In the genomic region with DNA sequence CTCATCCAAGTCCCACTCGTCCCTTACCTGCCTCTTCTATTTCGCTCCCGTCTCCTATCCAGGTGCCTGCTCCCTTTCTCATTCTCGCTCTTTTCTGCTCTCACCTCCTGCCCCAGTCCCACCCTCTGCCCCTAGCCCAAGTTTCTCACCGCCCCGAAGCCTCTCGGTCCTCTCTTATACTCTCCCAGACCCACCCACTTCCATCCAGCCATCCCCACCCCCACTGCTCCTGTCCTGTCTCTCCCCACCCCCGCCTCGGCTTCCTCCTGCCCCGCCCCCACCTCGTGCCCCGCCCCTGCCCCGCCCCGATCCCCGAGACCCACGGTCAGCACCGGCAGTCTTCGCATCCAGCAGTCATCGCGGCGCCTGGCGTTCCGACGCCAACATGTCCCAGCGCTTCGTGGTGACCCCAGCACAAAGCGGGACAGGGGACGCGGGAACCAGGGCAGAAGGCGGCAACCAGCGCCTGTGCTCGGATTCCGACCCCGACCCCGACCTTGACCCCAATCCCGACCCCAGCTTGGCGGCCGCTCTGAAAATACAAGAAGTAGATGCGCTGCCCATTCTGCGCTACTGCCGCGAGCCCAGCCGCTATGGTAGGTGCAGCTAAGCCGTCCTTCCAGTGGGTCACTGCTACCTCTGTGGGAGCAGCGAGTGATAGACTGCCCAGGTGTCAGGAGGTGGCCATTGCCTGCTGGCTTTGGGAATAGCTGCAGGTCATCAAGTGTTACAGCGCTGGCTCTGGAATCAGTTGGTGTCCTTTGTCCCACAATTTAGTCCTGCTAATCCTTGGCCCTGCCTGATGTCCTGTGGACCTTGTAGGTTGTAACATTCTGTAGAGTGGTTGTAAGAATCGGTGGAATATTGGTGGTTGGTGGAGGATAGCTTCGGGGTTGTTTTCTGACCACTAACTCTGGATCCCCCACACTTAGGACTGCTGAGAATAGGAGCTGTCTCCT, we compare ENCODE assay signal across 8 mouse cellular contexts. TPM values are rescaled to one million over a fixed set of nuclear protein-coding genes. Genes with fewer than 3 reads are reported as not detected.
DNase-seq lines count a peak whose midpoint lies in the region; ATAC-seq and TF ChIP-seq lines count a peak whose summit lies in the region.

Gene Slc12a7 (plus strand): TSS at position 353 of the 959 bp plus-strand sequence.

- no peaks in the 10 kb centered on the region for H3K36me3 ChIP-seq in thymus, adult 2 months (ENCODE audit: control insufficient read depth, insufficient read depth, low read length)
- H3K36me3 ChIP-seq in forebrain, embryonic 10.5 days (replicated peaks), result no peaks in the 10 kb centered on the region
- H3K36me3 ChIP-seq in hindbrain, embryonic 13.5 days, result no peaks in the 10 kb centered on the region
- H3K36me3 ChIP-seq in liver, embryonic 15.5 days (replicated peaks), result no peaks in the 10 kb centered on the region
- no peaks in the 10 kb centered on the region for H3K36me3 ChIP-seq in neural tube, embryonic 15.5 days

- no peaks in the 10 kb centered on the region for H3K9me3 ChIP-seq in forebrain, embryonic 10.5 days
- no peaks in the 10 kb centered on the region for H3K9me3 ChIP-seq in hindbrain, embryonic 13.5 days
- no peaks in the 10 kb centered on the region for H3K9me3 ChIP-seq in liver, embryonic 15.5 days (replicated peaks)
- no peaks in the 10 kb centered on the region for H3K9me3 ChIP-seq in neural tube, embryonic 15.5 days (replicated peaks)

- peak; percentile 40 for DNase-seq in thymus, adult 2 months
- no peak for DNase-seq in thymus, adult 18-20 months
- DNase-seq in forebrain, embryonic 10.5 days (ENCODE audit: extremely low spot score, low spot score), result peak; percentile 46
- no peak for DNase-seq in spleen, postnatal 14 days (ENCODE audit: low spot score in 2 of 2)
- no peak for DNase-seq in B cell, adult 2 months

- peaks cover 37% of the 10 kb centered on the region for H3K4me1 ChIP-seq in thymus, adult 2 months (replicated peaks; ENCODE audit: control insufficient read depth, insufficient read depth, low read length)
- H3K4me1 ChIP-seq in forebrain, embryonic 10.5 days, result peaks cover 17% of the 10 kb centered on the region
- H3K4me1 ChIP-seq in hindbrain, embryonic 13.5 days (replicated peaks), result peaks cover 11% of the 10 kb centered on the region
- 0 out of 2 replicates have a peak, but pooled peaks cover 5% of the 10 kb centered on the region for H3K4me1 ChIP-seq in liver, embryonic 15.5 days (replicated peaks)
- H3K4me1 ChIP-seq in neural tube, embryonic 15.5 days, result peaks cover 10% of the 10 kb centered on the region

- WGBS in thymus, adult 2 months, result 21% methylated on average over 48 of the region's 48 CpGs
- WGBS in forebrain, embryonic 10.5 days, result 3% methylated on average over 48 of the region's 48 CpGs
- 3% methylated on average over 48 of the region's 48 CpGs for WGBS in hindbrain, embryonic 13.5 days
- 6% methylated on average over 48 of the region's 48 CpGs for WGBS in liver, embryonic 15.5 days (ENCODE audit: insufficient replicate concordance)
- WGBS in neural tube, embryonic 15.5 days, result 4% methylated on average over 43 of the region's 48 CpGs

- 0 out of 2 replicates have a peak, but pooled peaks have one; percentile 24 for TF ChIP-seq POLR2A in thymus, adult 2 months (IDR thresholded peaks at IDR 0.05; ENCODE audit: control insufficient read depth, extremely low read depth, insufficient read depth, low read length, poor library complexity)

- no peak for TF ChIP-seq CTCF in thymus, adult 2 months (IDR thresholded peaks at IDR 0.05; ENCODE audit: borderline replicate concordance, control insufficient read depth, extremely low read depth, insufficient read depth, low read length, poor library complexity)

- H3K9ac ChIP-seq in hindbrain, embryonic 13.5 days, result peak within 1 kb of the TSS; percentile 66
- H3K9ac ChIP-seq in liver, embryonic 15.5 days, result no peak within 1 kb of the TSS
- H3K9ac ChIP-seq in neural tube, embryonic 15.5 days (replicated peaks), result peak within 1 kb of the TSS; percentile 36

- peaks cover 3% of the 10 kb centered on the region; the same call in 1 of the 2 replicates for H3K27me3 ChIP-seq in thymus, adult 2 months (ENCODE audit: control insufficient read depth, insufficient read depth, low read length)
- H3K27me3 ChIP-seq in forebrain, embryonic 10.5 days (ENCODE audit: poor library complexity, severe bottlenecking), result peaks cover 46% of the 10 kb centered on the region
- H3K27me3 ChIP-seq in hindbrain, embryonic 13.5 days, result peaks cover 31% of the 10 kb centered on the region
- H3K27me3 ChIP-seq in liver, embryonic 15.5 days, result peaks cover 43% of the 10 kb centered on the region
- H3K27me3 ChIP-seq in neural tube, embryonic 15.5 days (replicated peaks), result peaks cover 22% of the 10 kb centered on the region

- peak within 1 kb of the TSS; percentile 52 for H3K4me3 ChIP-seq in thymus, adult 2 months (ENCODE audit: control insufficient read depth, insufficient read depth, low read length)
- peak within 1 kb of the TSS; percentile 59 for H3K4me3 ChIP-seq in forebrain, embryonic 10.5 days
- H3K4me3 ChIP-seq in hindbrain, embryonic 13.5 days, result peak within 1 kb of the TSS; percentile 40
- peak within 1 kb of the TSS; percentile 28 for H3K4me3 ChIP-seq in liver, embryonic 15.5 days (replicated peaks)
- peak within 1 kb of the TSS; percentile 41 for H3K4me3 ChIP-seq in neural tube, embryonic 15.5 days (replicated peaks)

- ATAC-seq in hindbrain, embryonic 13.5 days (ENCODE audit: low FRiP score), result peak; percentile 61
- ATAC-seq in liver, embryonic 15.5 days (ENCODE audit: insufficient read depth), result peak; percentile 10; the same call in 1 of the 2 replicates
- ATAC-seq in neural tube, embryonic 15.5 days (ENCODE audit: low FRiP score), result peak; percentile 66; the same call in 1 of the 2 replicates

- no peak within 1 kb of the TSS for H3K27ac ChIP-seq in thymus, adult 2 months (ENCODE audit: control insufficient read depth, insufficient read depth, low read length)
- H3K27ac ChIP-seq in forebrain, embryonic 10.5 days, result peak within 1 kb of the TSS; percentile 65
- no peak within 1 kb of the TSS for H3K27ac ChIP-seq in hindbrain, embryonic 13.5 days
- no peak within 1 kb of the TSS for H3K27ac ChIP-seq in liver, embryonic 15.5 days (replicated peaks)
- no peak within 1 kb of the TSS for H3K27ac ChIP-seq in neural tube, embryonic 15.5 days (replicated peaks)

- H3K4me2 ChIP-seq in hindbrain, embryonic 13.5 days, result peak within 1 kb of the TSS; percentile 68
- peak within 1 kb of the TSS; percentile 62 for H3K4me2 ChIP-seq in liver, embryonic 15.5 days
- H3K4me2 ChIP-seq in neural tube, embryonic 15.5 days, result peak within 1 kb of the TSS; percentile 83

RNA-seq across cellular contexts. Expression of gene Slc12a7, which starts in this region (rescaled TPM):
- 144 and 156 TPM in 2 replicates for polyA plus RNA-seq in thymus, adult 2 months (2012; rRNA removed)
- polyA plus RNA-seq in forebrain, embryonic 10.5 days (2016; fragmentation: Nextera tagmentation; extraction: Ambion mirVana), result 57.2 and 57.5 TPM in 2 replicates
- polyA plus RNA-seq in hindbrain, embryonic 13.5 days (2015; fragmentation: Nextera tagmentation; extraction: Ambion mirVana), result 14.3 and 14.9 TPM in 2 replicates
- 9.2 and 11.2 TPM in 2 replicates for polyA plus RNA-seq in liver, embryonic 15.5 days (2015; fragmentation: Nextera tagmentation; extraction: Ambion mirVana)
- 7.4 and 10.2 TPM in 2 replicates for polyA plus RNA-seq in neural tube, embryonic 15.5 days (2015; fragmentation: Nextera tagmentation; extraction: Ambion mirVana)

Comparison
In these comparisons a context has a peak if more than half of its experiments do, and no peak if none do; other contexts are left out.
1. DNase-seq: peak in thymus, adult 2 months (single experiment) and forebrain, embryonic 10.5 days (single experiment); none in thymus, adult 18-20 months (0 of 2), spleen, postnatal 14 days (0 of 2) and B cell, adult 2 months (0 of 2).
2. ATAC-seq: peak in every context shown above with its lines; median percentile 66 in neural tube, embryonic 15.5 days; 61 in hindbrain, embryonic 13.5 days; 10 in liver, embryonic 15.5 days.
3. Peak in every context shown above with its lines, with median percentiles within 50 percentile points of each other: H3K4me3 ChIP-seq and H3K4me2 ChIP-seq.